Mouse (Mus musculus): ENCODE measurements at regions not wholly inside any gene's neighbourhood (a gene's known extent, or its start where the extent isn't known, plus 50 kb on each side); places are given as distances from the start of the nearest gene placed in this dataset.

GRCm38 (mm10) chr9:61028775-61029401 lies 234.5 kb downstream of the Uaca start:
- no peak for TF ChIP-seq CTCF (IDR thresholded peaks at IDR 0.05)
- H3K27ac ChIP-seq, result no peak overlapping the region
- no peak for DNase-seq (ENCODE audit: extremely low spot score in 1 of 2, low spot score in 2 of 2)
- intact Hi-C loops (cut with DNase I), result no loop called here
- H3K4me3 ChIP-seq, result no peak overlapping the region

DNA sequence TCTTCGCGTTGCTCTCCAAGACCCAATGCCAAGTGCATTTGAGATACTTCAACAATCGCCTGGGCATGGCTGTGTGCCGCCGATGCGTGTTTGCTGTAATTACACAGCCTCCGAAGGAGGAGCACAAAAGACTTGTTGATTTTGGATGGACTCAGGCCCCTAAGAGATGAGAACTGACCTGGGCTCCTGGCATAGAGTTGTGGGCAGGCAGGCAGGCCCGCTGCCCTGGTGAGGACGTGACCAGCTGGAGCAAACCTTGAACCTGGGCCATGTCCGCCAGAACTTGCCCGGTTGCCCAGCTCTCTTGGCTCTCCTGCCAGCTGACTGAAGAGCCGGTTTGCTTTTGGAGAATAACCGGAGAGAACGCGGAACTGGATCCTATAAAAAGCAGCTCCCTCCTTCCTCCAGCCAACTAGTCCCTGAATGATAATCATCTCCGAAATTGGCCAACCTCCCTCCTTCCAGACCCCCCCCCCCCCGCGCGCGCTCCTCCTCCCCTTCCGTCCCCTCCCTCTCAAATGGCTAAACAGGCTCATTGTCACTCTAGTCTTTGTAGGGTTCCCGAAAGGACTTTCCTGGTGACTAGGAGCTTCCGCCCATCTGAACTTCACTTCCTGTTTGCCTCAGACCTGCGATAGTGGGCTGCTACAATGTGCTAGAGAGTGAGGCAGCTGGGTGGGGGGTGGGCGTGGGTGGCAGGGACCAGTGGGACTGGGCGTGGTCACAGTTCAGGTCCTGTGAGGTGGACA lies 237.5 kb downstream of the Uaca start:
- H3K27ac ChIP-seq, result 0 out of 2 replicates have a peak overlapping the region, but pooled peaks have one; percentile 13
- H3K4me3 ChIP-seq, result peak overlapping the region; percentile 6; the same call in 1 of the 2 replicates
- peak in 1 of 2 experiments; percentile 22 for DNase-seq (ENCODE audit: extremely low spot score in 1 of 2, low spot score in 2 of 2)
- TF ChIP-seq CTCF (IDR thresholded peaks at IDR 0.05), result no peak
- intact Hi-C loops (cut with DNase I), result no loop called here

GRCm38 (mm10) chr9:61032448-61033433 lies 238.4 kb downstream of the Uaca start:
- TF ChIP-seq CTCF (IDR thresholded peaks at IDR 0.05), result no peak
- no peak overlapping the region for H3K27ac ChIP-seq
- H3K4me3 ChIP-seq, result no peak overlapping the region
- DNase-seq (ENCODE audit: extremely low spot score in 1 of 2, low spot score in 2 of 2), result no peak
- intact Hi-C loops (cut with DNase I), result no loop called here

GRCm38 (mm10) chr9:61033593-61033992 lies 239.3 kb downstream of the Uaca start:
- intact Hi-C loops (cut with DNase I), result no loop called here
- DNase-seq (ENCODE audit: extremely low spot score in 1 of 2, low spot score in 2 of 2), result no peak
- Histone ChIP-seq H3K27ac (no peak overlapping the region), H3K4me3 (no peak overlapping the region)
- no peak for TF ChIP-seq CTCF (IDR thresholded peaks at IDR 0.05)

- no peak for DNase-seq (ENCODE audit: extremely low spot score in 1 of 2, low spot score in 2 of 2)
- no peak overlapping the region for H3K27ac ChIP-seq
- TF ChIP-seq CTCF (IDR thresholded peaks at IDR 0.05), result no peak
- intact Hi-C loops (cut with DNase I), result no loop called here
- no peak overlapping the region for H3K4me3 ChIP-seq
Measured at GRCm38 (mm10) chr9:61042063-61042462, 247.7 kb downstream of the Uaca start.

DNA sequence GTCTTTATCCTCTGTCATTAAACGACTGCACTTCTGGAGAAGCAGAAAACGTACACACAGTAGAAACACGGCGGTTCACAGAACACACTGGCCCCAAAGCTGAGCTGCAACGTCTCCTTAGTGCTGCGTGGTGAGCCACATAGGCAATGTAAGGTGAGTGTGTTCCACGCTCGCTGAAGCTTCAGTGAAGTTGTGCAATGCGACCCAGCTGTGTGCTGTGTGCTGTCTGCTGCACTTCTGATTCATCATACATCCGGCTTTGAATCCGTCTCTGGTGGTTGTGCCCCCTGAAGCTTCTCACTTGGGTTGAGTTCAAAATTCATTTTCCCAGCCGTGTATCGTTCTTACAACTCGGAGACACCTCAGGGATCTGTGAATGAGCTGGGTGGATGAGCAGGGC lies 250.6 kb downstream of the Uaca start:
- TF ChIP-seq CTCF (IDR thresholded peaks at IDR 0.05), result no peak
- DNase-seq (ENCODE audit: extremely low spot score in 1 of 2, low spot score in 2 of 2), result no peak
- Histone ChIP-seq H3K27ac (no peak overlapping the region), H3K4me3 (no peak overlapping the region)
- intact Hi-C loops (cut with DNase I), result loop anchor here (2.0 to 5.0 kb wide), 3 partner anchors 232 to 654 kb away; partner anchors contain the start of gene Tle3

- TF ChIP-seq CTCF (IDR thresholded peaks at IDR 0.05), result peak; percentile 97
- DNase-seq (ENCODE audit: extremely low spot score in 1 of 2, low spot score in 2 of 2), result peak; percentile 72 to 73
- Histone ChIP-seq H3K4me3 (no peak overlapping the region), H3K27ac (no peak overlapping the region)
- intact Hi-C loops (cut with DNase I), result loop anchor here (1.0 to 5.0 kb wide), 5 partner anchors 180 to 853 kb away; partner anchors contain the start of gene Tle3
Measured at GRCm38 (mm10) chr9:61046517-61046916, 252.2 kb downstream of the Uaca start.

DNA sequence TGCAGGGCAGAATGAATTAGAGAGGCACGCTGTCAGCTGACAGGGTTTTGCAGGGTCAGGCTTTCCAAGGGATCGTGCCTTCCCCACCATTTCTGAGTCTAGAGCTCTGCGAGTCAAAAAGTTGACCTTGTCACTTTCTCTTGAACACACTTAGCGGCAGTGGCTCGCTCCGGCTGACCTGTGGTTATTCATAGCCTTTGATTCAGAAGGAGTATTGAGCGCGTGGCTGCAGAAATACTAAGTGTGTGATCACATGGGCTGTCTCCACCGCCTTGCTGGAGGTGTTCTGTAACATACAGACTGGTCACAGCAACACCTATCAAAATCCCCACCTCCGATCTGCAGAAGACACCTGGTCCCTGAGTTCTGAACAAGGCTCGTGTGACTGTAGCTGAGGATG lies 252.9 kb downstream of the Uaca start:
- H3K4me3 ChIP-seq, result no peak overlapping the region
- H3K27ac ChIP-seq, result no peak overlapping the region
- DNase-seq (ENCODE audit: extremely low spot score in 1 of 2, low spot score in 2 of 2), result no peak
- intact Hi-C loops (cut with DNase I), result loop anchor here (2.0 to 5.0 kb wide), 3 partner anchors 180 to 325 kb away; partner anchors contain the start of gene Tle3
- TF ChIP-seq CTCF (IDR thresholded peaks at IDR 0.05), result no peak

DNA sequence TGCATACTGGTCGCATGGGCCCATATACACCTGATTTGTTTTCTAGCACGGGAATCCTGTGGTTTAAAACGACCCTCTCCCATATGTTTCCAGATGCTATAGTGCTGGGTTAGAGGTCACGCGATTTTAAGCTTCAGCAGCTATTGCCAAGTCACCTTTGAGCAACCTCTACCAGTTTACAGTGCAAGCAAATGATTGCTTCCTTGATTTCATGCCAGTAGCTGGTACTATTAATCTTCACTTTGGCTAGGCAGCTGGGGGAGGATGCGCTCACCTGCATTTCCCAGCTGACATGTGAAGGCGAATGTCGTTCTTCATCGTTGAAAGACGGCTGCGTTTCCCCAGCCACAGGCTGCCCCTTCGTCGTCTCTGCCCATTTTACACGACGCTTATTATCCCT lies 254.2 kb downstream of the Uaca start:
- intact Hi-C loops (cut with DNase I), result loop anchor here (5.0 kb wide), 2 partner anchors 229 to 324 kb away; partner anchors contain the start of gene Tle3
- TF ChIP-seq CTCF (IDR thresholded peaks at IDR 0.05), result no peak
- H3K27ac ChIP-seq, result no peak overlapping the region
- H3K4me3 ChIP-seq, result no peak overlapping the region
- no peak for DNase-seq (ENCODE audit: extremely low spot score in 1 of 2, low spot score in 2 of 2)

DNA sequence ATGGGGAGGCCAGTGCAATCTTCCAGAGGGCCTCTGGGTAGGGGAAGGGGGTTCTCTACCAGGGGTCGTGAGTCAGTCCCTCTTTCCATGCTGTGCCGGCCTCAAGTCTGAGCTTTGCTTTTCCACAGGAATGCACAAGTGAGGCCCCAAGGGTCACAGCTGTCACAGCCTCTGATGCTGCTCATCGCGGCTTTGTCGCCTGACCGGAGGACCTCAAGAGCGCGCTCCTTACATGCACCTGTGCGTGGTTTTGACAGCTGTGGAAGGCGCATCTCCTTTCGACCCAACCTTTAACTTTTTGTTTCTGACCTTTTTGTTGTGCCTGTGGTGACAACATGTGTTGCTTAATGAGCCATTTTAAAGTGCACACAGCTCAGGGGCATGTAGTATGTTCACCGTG lies 258.3 kb downstream of the Uaca start:
- DNase-seq (ENCODE audit: extremely low spot score in 1 of 2, low spot score in 2 of 2), result no peak
- TF ChIP-seq CTCF (IDR thresholded peaks at IDR 0.05), result no peak
- Histone ChIP-seq H3K4me3 (no peak overlapping the region), H3K27ac (no peak overlapping the region)
- intact Hi-C loops (cut with DNase I), result no loop called here

GRCm38 (mm10) chr9:61054427-61054826 lies 260.1 kb downstream of the Uaca start:
- intact Hi-C loops (cut with DNase I), result no loop called here
- H3K27ac ChIP-seq, result no peak overlapping the region
- TF ChIP-seq CTCF (IDR thresholded peaks at IDR 0.05), result no peak; the same call in 1 of the 2 replicates
- no peak overlapping the region for H3K4me3 ChIP-seq
- no peak for DNase-seq (ENCODE audit: extremely low spot score in 1 of 2, low spot score in 2 of 2)

Data from left cerebral cortex, adult 2 months (tissue).